Mouse (Mus musculus) ES-E14 (cell line): ENCODE measurements around the gene Cdc42bpb.

Source experiments
- CHD2 ChIP-seq: IDR thresholded peaks from 2 replicates; pipeline ENCODE4 v1.6.1; 2014; ENCODE audit warnings: mild to moderate bottlenecking, low read depth, low read length, inconsistent platforms
- HCFC1 ChIP-seq: IDR thresholded peaks from 2 replicates; pipeline ENCODE4 v1.6.1; 2012; ENCODE audit warnings: low read length, inconsistent platforms, borderline replicate concordance; ENCODE audit not compliant: insufficient read depth
- MAFK ChIP-seq: IDR thresholded peaks from 2 replicates; pipeline ENCODE4 v1.6.1; 2014; ENCODE audit warnings: mild to moderate bottlenecking, low read depth, low read length, inconsistent platforms; ENCODE audit not compliant: insufficient read depth
- ZC3H11A ChIP-seq: IDR thresholded peaks from 2 replicates; pipeline ENCODE4 v1.6.1; 2012; ENCODE audit warnings: low read depth, mild to moderate bottlenecking, inconsistent platforms, low read length, borderline replicate concordance
- ZNF384 ChIP-seq: IDR thresholded peaks from 2 replicates; pipeline ENCODE4 v1.6.1; 2012; ENCODE audit warnings: low read depth, low read length, inconsistent platforms

GRCm38 (mm10) chr12:111251227-111251626 lies 126.3 kb downstream of the Cdc42bpb start:
- TF ChIP-seq ZC3H11A (no peak), HCFC1 (no peak), CHD2 (no peak), MAFK (no peak), ZNF384 (no peak)
